Mouse (Mus musculus): ENCODE measurements at regions not wholly inside any gene's neighbourhood (a gene's known extent, or its start where the extent isn't known, plus 50 kb on each side); places are given as distances from the start of the nearest gene placed in this dataset.

DNA sequence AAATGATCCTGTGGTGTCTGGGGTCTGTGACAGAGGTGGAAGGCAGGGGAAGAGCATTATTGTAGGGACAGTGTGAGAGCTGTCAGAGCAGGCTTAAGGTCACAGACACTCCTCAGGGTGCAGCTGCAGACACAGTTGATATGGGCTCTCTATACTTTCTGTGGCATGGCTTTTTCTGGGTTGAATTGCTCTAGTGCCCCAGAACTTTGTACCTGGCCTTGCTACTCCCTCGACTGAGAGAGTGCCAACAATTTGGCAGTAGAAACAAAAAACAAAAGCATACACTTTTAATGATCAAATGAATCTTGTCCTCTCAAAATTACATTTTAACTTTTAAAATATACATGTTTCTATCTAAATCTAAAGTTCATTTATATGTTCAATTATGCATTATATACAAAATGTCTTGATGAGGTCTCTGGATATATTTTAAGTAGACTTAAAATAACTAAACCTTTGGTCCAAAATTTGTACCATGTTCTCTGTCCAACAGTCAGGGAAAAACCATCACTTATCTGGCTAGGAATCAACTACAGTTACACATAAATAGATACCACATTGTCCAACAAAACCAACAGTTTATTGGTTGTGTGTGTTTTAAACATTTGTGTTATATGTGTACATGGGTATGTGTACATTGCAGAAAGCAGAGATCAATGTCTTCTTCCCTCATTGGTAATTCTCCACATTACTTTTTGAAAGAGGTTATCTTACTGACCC is 508.3 kb upstream of the Arpp21 start:
- intact Hi-C loops (cut with DNase I): no loop called here

DNA sequence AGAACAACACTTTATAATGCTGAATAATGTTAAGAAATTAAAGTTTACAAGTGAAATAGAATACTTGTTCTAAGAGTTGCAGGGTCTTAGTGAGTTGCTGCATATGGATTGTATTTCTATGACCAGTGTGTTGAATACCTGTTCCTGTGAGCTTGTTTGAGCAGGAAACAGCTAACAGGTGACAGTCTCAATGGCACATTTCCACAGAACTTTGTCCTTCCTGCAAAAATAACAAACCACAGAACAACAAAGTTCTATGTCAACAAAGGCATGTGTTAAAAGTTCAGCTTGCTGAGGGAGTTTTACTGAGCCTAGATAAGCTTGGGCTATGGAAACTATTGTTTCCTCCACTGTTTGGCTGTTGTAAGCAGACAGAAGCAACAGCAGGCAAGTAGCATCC is 500.0 kb upstream of the Arpp21 start:
- intact Hi-C loops (cut with DNase I): no loop called here

DNA sequence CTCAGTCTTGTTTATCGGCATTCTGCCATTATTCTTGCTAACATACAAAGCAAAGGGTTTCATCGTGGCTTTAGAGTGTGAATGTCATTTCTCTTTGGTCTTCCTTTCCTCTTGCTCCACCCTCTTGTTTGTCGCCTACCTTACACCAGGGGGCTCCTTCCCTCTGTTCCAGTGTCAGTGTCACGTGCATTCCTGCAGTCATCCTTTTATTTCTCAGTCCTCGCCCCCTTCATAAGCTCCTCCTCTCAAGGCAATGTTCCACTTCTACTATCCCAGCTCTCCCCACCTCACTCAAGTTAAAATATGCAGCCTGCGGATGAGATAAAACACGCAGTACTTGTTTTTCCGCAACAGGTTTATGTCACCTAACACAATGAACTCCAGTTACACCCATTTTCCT is 489.8 kb upstream of the Arpp21 start:
- intact Hi-C loops (cut with DNase I): no loop called here

DNA sequence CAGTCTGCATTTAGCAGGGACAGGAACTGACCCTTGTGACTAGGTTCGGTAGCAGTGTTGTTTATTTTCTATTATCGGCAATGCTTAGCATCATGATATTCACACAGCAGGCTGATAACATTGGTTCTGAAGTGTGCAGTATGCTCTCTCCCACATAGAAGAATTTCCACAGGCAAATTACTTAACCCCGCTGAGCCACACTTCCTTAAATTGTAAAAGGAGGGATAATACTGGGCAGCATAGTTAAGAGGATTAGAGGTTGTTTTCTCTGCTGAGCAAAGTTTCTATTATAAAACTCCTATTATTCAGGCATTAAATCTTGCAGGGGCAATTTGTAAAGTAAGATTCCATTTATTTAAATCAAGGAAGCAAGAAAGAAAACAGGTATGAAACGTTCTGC is 489.4 kb upstream of the Arpp21 start:
- intact Hi-C loops (cut with DNase I): no loop called here

- intact Hi-C loops (cut with DNase I): no loop called here
Measured at GRCm38 (mm10) chr9:112723346-112723745, 487.6 kb upstream of the Arpp21 start.

GRCm38 (mm10) chr9:112722501-112722900 is 486.8 kb upstream of the Arpp21 start:
- intact Hi-C loops (cut with DNase I): no loop called here

- intact Hi-C loops (cut with DNase I): no loop called here
Measured at GRCm38 (mm10) chr9:112715197-112715762, 479.5 kb upstream of the Arpp21 start.

GRCm38 (mm10) chr9:112678866-112679265 is 443.1 kb upstream of the Arpp21 start:
- intact Hi-C loops (cut with DNase I): no loop called here

DNA sequence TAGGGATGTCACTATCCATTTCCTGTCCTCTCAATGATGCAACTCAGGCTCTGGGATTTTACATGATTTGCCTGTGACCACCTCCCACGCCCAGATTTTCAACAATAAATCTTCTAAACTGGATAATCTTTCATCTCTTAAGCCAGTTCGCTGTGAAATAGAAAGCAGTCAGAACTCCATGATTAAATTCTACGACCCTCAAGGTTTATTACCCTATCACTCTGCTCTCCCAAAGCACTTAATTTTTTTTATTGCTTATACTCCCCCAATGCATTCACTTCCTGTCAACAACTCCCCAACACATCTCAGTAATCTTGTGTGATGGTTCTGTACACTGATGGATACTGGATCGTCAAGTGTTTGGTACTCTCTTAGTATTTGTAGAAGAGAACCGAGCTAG is 439.5 kb upstream of the Arpp21 start:
- intact Hi-C loops (cut with DNase I): no loop called here

All from adrenal gland (tissue).